Mouse (Mus musculus) thymus, adult 2 months (tissue): Measurements from ENCODE around the gene Nup35. TPM values are rescaled to one million over a fixed set of nuclear protein-coding genes. Genes with fewer than 3 reads are reported as not detected.
A peak's percentile ranks its signal among the peaks of the same experiment; 100 is the strongest.

Experiments
- DNase-seq: peaks from one replicate; pipeline ENCODE4 v3.0.0; 2021
- H3K27ac ChIP-seq: fragments of 200-500 bp; 2 replicates; pipeline ENCODE4 v1.5.1; 2012; ENCODE audit warnings: low read length, control low read depth; ENCODE audit not compliant: control insufficient read depth, insufficient read depth
- H3K27me3 ChIP-seq: fragments of 200-500 bp; 2 replicates; pipeline ENCODE4 v1.6.1; 2012; ENCODE audit warnings: mild to moderate bottlenecking, low read length, moderate library complexity, mixed read lengths; ENCODE audit not compliant: control insufficient read depth, insufficient read depth
- H3K36me3 ChIP-seq: fragments of 200-500 bp; 2 replicates; pipeline ENCODE4 v1.6.1; 2012; ENCODE audit warnings: mild to moderate bottlenecking, low read length, moderate library complexity; ENCODE audit not compliant: control insufficient read depth, insufficient read depth
- H3K4me1 ChIP-seq: fragments of 200-500 bp; replicated peaks from 2 replicates; pipeline ENCODE4 v1.6.1; 2012; ENCODE audit warnings: low read length; ENCODE audit not compliant: control insufficient read depth, insufficient read depth
- H3K4me3 ChIP-seq: fragments of 200-500 bp; 2 replicates; pipeline ENCODE4 v1.5.1; 2012; ENCODE audit warnings: mild to moderate bottlenecking, low read length, control low read depth, moderate library complexity; ENCODE audit not compliant: control insufficient read depth, insufficient read depth
- CTCF ChIP-seq: fragments of 200-500 bp; IDR thresholded peaks from 2 replicates; pipeline ENCODE4 v1.5.1; 2012; ENCODE audit warnings: mild to moderate bottlenecking, control low read depth, low read length, moderate library complexity, borderline replicate concordance; ENCODE audit not compliant: control insufficient read depth, poor library complexity, insufficient read depth; ENCODE audit errors: extremely low read depth
- POLR2A ChIP-seq: fragments of 200-500 bp; IDR thresholded peaks from 2 replicates; pipeline ENCODE4 v1.6.1; 2012; ENCODE audit warnings: mild to moderate bottlenecking, low read length, control low read depth, moderate library complexity; ENCODE audit not compliant: control insufficient read depth, poor library complexity, insufficient read depth; ENCODE audit errors: extremely low read depth
- WGBS: fragments of 180-500 bp; shearing (Covaris S2); methylation state at CpG from one replicate; pipeline ENCODE4 v1.1.7; 2018; 5-methylcytosine and 5-hydroxymethylcytosine counted together
- polyA plus RNA-seq: library from polyadenylated mRNA; depleted of rRNA; stranded (reverse); fragments of >200 nt; gene quantifications from 2 replicates; pipeline ENCODE4 v1.2.3, GENCODE M21; 2012

Nup35 gene
- polyA plus RNA-seq, 1 experiment = 48.3 TPM

DNA sequence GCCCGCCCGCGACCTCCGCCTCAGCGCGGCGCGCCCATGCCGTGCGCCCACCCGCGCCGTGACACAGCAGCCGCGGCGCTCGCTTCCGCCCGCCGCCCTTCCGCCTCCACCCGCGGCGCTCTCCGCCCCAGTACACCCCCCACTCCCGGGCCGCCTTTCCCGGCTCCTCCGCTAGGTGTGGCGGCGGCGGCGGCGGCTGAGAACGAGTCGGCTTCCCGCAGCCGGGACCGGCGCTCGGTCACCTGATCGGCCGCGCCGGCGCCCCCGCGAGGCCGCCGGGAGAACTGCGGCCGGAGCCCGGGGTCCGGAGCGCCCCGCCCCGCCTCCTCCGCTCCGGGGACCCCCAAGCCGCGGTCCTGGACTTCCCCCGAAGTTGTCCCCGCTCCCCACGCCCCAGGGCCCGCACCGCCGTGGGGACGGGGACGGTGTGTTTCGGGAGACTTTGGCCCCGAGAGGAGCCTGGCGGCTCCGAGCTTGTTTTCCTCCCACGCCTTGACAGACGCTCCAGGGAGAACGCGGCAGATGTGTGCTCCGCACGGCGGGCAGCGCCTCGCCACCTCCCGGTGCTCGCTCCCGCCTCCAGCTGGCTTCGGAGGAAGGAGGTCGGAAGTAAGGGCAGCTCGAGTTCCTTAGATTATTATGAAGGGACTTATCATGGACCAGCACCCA is 35.9 kb upstream of the Nup35 start, which contains the start of gene Nckap1:
TSS of gene Nckap1 (minus strand) at position 338 of the 669 bp plus-strand sequence.
- DNase-seq = peak; percentile 82
- no peak for TF ChIP-seq POLR2A
- peak; percentile 85 for TF ChIP-seq CTCF
- 2% methylated on average over 73 of the region's 88 CpGs for WGBS

DNA sequence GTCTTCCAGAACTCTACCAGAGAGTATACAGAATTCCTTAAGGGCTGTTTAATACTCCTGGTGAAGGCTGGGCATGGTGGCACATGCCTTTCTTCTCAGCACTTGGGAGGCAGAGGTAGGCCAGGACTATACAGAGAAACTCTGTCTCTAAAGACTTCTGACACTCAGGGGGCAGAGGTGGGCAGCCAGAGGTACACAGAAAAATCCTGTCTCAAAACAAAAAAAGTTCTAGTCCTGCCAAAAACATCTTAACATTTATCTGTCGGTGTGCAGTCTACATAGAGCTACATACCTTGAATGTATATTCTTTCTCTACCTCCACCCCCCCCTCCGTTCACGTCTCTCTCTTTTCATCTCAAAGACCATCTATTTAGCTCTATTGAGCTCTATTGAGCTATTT is 34.7 kb upstream of the Nup35 start:
- Histone ChIP-seq H3K27me3 (peaks cover 15% of the 10 kb centered on the region), H3K36me3 (no peaks in the 10 kb centered on the region), H3K27ac (no peak overlapping the region), H3K4me3 (no peak overlapping the region), H3K4me1 (peaks cover 7% of the 10 kb centered on the region)
- TF ChIP-seq POLR2A = no peak
- no peak for TF ChIP-seq CTCF
- 92% methylated on average over 3 of the region's 3 CpGs for WGBS
- no peak for DNase-seq

More for the DNA sequence above, 35.9 kb upstream of the Nup35 start, which contains the start of gene Nckap1:
- Histone ChIP-seq H3K27me3 (peaks cover 15% of the 10 kb centered on the region), H3K36me3 (no peaks in the 10 kb centered on the region), H3K27ac (no peak within 1 kb of the TSS), H3K4me3 (peak within 1 kb of the TSS; percentile 52), H3K4me1 (peaks cover 7% of the 10 kb centered on the region)

DNA sequence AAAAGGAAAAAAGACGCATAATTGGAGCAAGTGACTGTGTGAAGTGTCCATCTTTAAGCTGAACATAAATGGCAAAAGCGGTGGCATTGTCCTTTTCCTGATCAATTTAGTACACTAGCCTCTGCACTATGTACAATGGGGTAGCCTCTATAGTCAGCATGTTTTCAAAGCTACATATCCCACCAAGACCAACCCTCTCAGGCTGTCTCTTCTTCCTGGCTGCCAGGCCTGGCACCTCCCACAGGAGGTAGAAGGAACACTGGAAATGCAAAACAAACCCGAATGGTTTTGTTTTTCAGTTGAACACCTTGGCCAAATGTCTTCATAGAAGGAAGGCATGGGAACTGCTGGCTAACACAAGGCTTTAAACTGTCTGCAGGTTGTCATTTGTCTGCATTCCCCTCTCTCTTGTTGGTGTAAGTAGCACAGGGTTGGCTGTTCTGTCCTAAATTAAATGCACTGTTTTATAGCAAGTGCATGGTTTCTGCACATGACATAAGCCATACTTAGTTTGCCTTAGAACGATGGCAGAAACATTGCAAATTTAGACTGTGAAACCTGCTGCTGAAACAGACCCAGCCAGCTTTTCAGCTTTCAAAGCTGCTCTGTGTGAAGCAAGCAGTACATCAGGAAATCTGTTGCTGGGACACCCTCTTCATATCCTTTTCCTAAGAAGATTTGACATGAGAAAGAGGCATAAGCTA is 22.7 kb upstream of the Nup35 start:
- no peak for DNase-seq
- TF ChIP-seq POLR2A (no peak), CTCF (no peak)
- H3K4me3 ChIP-seq = no peak overlapping the region
- H3K4me1 ChIP-seq = no peaks in the 10 kb centered on the region
- H3K27me3 ChIP-seq = no peaks in the 10 kb centered on the region
- WGBS = 79% methylated on average over 4 of the region's 4 CpGs
- no peaks in the 10 kb centered on the region for H3K36me3 ChIP-seq
- H3K27ac ChIP-seq = no peak overlapping the region

DNA sequence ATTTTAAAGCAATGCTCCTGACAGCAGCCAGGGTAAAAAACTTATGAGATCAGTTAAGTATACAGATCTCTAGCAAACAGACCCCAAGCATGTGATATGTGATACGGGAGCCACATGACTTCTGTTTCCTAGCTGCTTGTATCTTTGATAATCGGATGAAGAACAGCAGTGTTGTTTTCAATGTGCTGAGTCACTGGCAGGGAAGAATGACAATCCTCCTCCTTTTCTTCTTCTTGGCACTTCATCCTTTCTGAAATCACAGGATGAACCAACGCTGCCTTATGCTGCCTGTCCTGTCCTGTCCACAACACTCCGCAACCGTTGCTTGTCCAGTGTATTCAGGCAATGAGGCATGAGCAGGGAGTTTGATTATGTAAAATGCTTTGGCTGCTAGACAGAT is 20.1 kb upstream of the Nup35 start:
- no peak overlapping the region for H3K27ac ChIP-seq
- no peaks in the 10 kb centered on the region for H3K27me3 ChIP-seq
- 85% methylated on average over 5 of the region's 5 CpGs for WGBS
- no peak for TF ChIP-seq CTCF
- no peak for TF ChIP-seq POLR2A
- no peaks in the 10 kb centered on the region for H3K4me1 ChIP-seq
- H3K4me3 ChIP-seq = no peak overlapping the region
- DNase-seq = no peak
- H3K36me3 ChIP-seq = no peaks in the 10 kb centered on the region

GRCm38 (mm10) chr2:80599850-80600249 is 17.2 kb upstream of the Nup35 start:
- DNase-seq = no peak
- Histone ChIP-seq H3K4me1 (no peaks in the 10 kb centered on the region), H3K4me3 (no peak overlapping the region), H3K27me3 (no peaks in the 10 kb centered on the region), H3K27ac (no peak overlapping the region), H3K36me3 (no peaks in the 10 kb centered on the region)
- TF ChIP-seq POLR2A (no peak), CTCF (no peak)
- 89% methylated on average over 3 of the region's 3 CpGs for WGBS

DNA sequence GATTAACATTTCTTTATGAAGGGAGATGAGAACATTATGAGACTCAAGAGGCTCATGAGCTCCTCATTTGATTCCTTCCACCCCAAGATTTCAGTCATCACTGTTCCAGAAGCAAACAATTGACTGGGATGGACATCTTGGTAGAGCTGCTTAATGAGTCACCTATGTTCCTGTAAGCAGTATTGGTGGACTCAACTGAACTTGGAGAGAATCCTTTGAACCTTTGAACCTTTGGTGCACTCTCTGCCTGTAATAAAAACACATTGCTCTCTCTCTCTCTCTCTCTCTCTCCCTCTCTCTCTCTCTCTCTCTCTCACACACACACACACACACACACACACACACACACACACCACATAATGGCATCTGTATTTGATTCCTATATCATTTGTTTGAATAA is 16.4 kb upstream of the Nup35 start:
- Histone ChIP-seq H3K27ac (no peak overlapping the region), H3K4me3 (no peak overlapping the region), H3K27me3 (no peaks in the 10 kb centered on the region), H3K36me3 (no peaks in the 10 kb centered on the region), H3K4me1 (no peaks in the 10 kb centered on the region)
- no peak for DNase-seq
- no peak for TF ChIP-seq POLR2A
- TF ChIP-seq CTCF = no peak

GRCm38 (mm10) chr2:80602756-80603155 is 14.3 kb upstream of the Nup35 start:
- Histone ChIP-seq H3K27me3 (no peaks in the 10 kb centered on the region), H3K27ac (no peak overlapping the region), H3K4me1 (no peaks in the 10 kb centered on the region), H3K4me3 (no peak overlapping the region), H3K36me3 (no peaks in the 10 kb centered on the region)
- 96% methylated on average over 13 of the region's 13 CpGs for WGBS
- DNase-seq = no peak
- TF ChIP-seq CTCF (no peak), POLR2A (no peak)
